Mouse (Mus musculus) granulocyte monocyte progenitor cell, adult 5-6 weeks (primary cell): ENCODE results near the gene Il9r. TPM values are rescaled to one million over a fixed set of nuclear protein-coding genes. Genes with fewer than 3 reads are reported as not detected.

Experiments
- ATAC-seq: replicated peaks from 2 replicates; pipeline ENCODE4 v1.8.0; 2016; ENCODE audit warnings: mild to moderate bottlenecking, moderate TSS enrichment, inconsistent platforms; ENCODE audit not compliant: poor library complexity, severe bottlenecking
- total RNA-seq, 2 experiments: library from RNA; stranded (forward) in 1 of 2; stranded (reverse) in 1 of 2; fragments of 200-712, 200-1000 nt in 1 of 2; fragments of >200 nt in 1 of 2; fragmentation: Nextera tagmentation in 1 of 2; gene quantifications; 2 replicates each; pipeline ENCODE4 v1.2.3; 2014 to 2017

Il9r gene
- total RNA-seq, 2 experiments from 2014 or later: not detected

DNA sequence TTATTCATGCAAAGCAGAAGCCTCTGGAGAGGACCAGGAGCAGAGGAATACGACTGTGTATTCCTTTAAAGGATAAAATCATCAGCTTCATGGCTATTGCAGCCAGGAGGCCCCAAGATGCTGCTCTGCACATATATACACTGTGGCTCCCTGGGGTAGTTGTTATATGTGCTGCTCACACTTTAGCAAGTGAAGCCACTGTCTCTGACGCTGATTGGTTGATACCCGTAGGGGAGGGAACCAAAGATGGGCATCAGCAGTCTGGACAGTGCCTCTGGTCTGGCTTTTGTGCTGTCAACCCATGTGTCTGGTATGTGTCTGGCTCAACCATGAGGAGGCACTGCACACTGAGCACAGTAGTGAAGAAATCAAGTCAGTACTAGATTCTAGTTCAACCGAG is 33.4 kb downstream of the Il9r start:
- ATAC-seq: no peak

DNA sequence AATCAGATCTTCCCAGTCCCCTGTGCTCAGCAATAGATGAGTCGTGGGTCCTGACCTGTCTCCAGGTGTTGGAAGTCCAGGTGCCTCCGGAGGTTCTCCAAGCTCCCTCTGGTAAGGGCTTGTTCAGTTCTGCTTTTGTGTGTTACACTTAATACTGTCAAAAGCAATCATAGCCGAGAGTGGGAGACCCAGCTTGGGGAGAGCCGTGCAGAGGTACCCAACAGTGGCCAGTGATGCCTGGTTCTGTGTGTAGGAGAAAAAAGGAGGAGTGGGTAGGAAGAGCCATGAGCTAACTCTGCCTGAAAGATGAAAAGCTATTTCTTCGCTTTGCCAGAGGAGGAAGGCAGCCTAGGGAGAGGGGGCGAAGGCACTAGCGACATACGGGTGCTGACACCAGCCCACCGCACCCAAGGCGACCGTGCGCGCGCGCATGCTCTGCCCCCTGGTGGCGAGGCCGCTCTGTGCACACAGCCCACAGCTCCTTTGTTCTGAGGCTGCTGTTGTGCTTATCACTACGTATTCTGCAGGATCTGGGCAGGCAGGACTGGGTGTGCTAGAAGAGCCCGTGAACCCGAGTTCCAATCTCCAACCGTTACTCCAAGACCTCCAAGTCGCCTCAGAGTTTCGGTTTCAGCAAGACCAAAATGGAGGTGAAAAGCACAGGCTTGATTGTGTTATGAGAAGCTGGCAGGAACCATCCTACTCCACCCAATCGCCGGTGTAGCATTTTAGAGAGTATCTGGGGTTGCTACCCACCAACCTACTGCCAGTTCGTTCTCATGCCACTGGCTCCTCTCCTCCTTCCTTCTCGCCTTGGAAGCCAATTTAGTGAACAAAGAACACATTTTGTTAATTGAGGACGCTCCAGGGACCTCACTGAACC is 37.9 kb downstream of the Il9r start:
- ATAC-seq: peak; percentile 98

DNA sequence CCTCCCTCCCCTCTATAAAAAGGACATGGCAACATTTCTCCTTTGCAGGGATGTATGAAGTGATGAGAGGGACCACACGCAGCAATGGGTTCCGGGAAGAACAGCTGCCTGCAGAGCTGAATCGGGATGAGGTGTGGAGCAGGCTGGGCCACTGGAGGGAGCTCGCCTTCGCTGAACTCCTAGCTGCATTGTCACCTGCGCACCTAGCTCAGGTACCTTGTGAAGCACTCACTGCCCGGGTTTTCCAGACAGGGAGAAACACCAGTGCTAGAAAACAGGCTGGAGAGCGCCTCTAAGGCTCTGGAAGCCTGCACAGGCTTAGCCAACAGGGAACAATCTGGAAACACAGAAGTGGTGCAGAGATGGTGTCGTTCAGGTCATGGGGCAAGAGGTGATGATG is 38.6 kb downstream of the Il9r start:
- no peak for ATAC-seq

DNA sequence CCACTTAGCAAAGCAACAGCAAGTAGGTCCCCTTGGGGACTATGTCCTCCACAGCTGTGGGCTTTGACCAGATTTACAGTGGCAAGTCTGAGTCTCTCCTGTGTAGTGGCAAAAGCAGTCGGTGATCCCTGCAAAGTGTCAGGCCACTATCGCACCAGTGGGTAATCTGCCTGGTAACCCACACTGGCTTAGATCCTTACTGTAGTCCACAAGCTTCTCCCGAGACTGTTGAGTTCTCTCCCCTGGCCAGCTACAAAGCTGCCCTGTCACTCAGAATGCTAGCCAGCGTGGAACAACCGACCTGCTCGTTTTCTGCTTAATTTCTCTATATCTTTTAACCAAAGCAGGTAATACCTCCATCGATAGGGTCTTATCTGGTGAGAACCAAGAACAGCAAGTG is 39.7 kb downstream of the Il9r start:
- ATAC-seq: no peak

DNA sequence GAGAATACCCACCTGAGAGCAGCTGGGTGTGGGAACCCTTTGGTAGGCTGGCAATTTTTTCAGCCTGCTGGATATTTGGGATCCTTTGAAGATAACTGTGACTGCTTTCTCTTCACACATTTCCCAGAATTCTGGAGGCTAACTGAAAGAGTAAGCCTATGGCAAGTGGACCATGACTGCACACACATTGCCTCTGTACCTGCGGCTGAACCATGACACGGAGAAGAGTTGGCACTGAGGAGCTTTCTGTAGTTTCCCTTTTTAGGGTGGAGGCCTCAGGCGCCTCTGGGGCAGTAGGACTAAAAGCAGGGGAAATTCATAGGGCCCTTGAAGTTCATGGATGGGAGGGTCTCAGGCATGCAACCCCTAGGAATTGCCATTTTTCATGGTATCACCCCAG is 40.9 kb downstream of the Il9r start:
- no peak for ATAC-seq

DNA sequence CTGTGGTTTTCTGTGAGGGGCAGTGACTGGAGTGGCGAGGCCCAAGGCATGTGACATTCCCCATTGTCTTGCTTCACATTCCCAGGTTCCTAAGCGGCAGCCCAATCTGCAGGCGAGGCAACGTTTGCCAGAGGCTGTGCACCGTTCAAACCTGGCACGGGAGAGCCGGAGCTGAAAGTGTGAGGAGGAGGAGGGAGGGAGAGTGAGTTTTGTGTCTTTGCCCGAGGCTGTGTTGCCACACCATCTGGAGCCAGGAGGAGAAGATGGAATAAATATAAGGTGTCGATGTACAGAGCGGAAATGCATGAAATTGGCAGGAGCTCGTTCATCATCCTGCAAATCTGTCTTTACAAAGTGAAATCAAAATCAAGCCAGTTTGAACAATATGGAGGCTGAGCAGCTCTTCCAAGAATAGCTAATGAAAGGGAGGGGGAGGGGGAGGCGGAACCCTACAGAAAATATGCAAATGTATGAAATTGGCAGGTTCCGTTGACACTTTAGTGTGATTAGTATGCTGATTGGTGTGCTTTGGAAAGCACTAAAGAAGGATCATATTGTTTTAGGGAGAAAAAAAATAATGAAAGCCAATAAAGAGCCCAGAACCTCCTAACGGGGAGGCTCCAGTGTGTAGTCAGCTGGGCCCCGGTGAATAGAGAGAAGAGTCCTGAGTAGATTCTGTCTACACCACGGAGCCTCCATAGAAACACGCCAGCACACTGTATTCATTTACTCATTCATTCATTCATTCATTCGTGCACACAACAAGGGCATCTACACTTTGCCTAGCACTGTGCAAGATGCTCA is 42.1 kb downstream of the Il9r start:
- ATAC-seq: no peak

DNA sequence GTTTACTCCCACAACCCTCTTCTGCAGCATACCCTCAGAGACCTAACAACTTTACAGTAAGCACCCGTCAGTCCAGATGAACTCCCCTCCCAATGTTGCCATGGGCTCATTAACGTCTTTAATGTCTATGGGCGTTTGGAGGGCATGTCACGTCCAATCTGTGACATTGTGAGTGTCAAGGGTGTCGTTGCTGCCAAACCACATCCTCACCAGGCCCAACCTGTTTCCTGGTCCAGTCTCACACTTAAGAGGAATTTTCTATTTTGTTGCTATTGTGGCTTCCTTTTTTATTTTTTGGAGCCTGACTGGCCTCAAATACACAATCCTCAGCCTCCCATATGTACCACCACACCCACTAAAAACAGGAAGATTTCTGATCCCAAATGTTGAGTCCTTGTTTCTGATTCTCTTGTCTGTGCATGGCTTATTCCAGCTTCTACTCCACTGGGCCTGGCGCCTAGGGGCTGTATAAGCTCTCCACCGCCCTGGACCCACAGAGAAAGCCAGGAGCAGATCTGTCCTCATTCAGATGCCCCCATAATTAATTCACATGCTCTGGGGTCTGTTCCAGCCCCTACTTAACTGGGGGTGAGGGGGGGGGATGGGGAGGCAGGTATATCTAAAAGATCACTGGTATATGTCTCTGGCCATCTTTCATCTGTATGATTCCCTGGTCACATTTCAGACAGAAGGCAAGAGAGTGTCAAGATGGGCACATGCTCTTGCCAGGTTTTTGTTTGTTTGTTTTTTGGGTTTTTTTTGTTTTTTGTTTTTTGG is 43.0 kb downstream of the Il9r start:
- peak; percentile 51; the same call in 1 of the 2 replicates for ATAC-seq

DNA sequence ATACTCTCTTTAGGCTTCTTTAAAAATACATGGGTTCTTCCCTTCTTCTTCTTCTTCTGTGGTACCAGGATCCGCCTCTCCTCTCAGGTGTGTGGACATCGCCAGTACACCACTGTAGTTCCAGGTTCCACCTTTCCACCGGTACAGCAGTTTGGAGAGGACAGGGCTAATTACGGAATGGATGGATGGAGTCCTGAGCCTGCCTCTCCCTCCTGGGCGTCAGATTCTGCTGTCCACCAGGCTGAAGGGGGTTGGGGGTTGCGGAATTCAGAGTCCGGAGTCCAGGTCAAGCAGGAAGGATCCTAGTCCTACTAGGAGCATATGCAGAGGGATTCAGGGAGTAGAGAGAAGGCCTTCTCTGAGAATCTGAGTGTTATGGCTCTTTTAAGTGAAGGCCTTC is 46.9 kb downstream of the Il9r start:
- ATAC-seq: no peak

DNA sequence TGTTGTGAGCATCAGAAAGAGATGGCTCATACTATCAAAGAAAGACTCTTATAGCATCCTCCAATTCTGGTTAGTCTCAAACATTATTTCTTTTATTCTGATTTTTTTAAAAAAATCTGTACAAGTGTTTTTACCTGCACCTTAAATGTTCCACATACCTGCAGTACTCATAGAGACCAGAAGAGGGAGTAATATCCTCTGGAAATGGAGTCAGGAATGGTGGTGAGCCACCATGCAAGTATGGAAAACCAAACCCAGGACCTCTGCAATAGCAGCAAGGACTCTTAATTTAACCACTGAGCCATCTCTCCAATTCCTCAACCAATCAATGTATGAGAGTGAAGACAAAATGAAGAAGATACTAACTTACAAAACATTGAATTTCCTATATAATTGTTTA is 47.3 kb downstream of the Il9r start:
- ATAC-seq: peak; percentile 49; the same call in 1 of the 2 replicates

DNA sequence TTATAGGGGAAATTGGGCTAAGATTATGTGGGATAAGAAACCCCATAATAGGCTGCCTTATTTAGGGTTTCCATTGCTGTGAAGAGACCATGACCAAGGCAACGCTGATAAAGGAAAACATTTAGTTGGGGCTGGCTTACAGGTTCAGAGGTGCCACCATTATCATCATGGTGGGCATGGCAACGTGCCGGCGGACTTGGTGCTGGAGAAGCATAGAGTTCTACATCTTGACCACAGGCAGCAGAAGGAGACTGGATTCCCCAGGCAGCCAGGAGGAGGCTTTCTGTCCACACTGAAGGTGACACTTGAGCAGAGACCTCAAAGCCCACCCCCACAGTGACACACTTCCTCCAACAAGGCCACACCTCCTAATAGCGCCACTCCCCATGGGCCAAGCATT is 48.8 kb downstream of the Il9r start:
- no peak for ATAC-seq

DNA sequence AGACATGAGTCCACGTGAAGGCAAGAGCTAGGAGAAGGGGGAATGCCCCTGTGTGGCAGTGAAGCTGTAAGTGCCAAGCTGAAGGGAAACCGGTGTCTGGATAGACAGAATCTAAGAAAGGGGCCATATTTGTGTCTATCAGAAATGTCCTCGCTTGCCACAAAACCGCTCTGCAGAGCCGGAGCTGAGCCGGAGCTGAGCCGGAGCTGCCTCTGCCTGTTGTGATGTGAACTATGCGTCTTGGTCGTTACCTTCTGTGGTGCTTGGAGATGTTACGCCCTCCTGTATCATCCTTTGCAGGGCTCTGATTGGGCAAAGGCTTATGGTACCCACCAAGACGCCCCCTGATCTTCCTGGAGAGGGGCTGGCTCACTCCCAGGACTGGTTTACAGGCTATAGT is 50.5 kb downstream of the Il9r start:
- ATAC-seq: no peak

DNA sequence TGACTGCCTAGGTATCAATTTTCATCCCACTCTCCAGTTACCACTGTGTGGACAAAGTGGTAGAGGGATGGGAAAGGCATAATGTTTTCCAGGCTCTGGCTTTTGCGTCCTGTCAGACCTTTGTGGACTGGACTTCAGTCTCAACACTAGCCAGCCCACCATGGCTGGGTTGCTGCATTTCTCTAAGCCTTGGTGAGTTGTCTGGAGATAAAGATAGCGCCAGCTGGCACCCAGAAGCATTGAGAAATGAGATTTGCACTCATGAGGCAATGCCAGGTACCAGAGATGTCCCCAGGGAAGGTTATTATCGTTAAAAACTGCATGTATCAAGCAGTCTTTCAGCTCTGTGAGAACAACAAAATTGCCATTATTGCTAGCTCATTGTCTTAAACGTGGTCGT is 57.3 kb downstream of the Il9r start:
- no peak for ATAC-seq

DNA sequence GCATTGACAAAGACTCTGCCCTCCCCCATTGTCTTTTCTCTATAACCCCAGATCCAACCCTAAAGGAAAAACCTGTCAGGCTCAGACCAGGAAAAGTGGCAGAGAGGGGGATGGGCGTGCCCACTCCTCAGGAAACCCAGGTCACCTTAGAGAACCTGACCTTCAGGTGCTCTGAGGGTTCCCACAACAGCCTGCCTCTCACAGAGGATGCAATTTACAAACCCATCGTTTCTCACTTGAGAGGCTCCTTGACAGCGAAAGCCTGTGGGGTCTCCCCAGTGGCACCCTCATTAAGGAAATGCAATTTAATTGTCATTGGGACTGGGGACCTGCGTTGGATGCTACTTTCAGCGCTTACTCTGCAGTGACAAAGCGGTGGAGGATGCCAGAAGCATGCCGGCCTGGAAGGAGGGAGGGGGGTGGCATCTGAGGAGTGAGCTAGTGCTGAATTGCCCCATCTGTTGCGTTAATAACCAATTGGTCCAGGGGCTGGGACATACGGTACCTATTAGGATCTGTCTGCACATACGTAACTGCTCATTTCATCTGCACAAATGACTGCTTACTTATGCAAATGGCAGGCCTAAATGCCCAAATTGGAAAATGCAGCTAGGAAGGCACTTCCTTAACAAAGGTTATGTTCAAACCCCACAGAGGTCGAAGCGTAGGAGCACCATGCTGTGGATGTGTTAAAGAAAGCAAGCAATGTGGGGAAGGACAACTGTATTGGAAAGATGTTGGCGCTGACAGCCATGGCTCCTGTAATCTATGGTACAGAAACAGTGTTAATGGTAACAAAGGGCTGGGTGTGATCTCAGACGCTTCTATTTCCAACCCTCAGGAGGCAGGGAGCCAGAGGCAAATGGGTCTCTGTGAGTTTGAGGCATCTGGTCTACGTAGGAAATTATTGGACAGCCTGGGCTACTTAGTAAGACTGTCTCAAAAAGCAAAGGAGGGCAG is 58.2 kb downstream of the Il9r start:
- no peak for ATAC-seq

DNA sequence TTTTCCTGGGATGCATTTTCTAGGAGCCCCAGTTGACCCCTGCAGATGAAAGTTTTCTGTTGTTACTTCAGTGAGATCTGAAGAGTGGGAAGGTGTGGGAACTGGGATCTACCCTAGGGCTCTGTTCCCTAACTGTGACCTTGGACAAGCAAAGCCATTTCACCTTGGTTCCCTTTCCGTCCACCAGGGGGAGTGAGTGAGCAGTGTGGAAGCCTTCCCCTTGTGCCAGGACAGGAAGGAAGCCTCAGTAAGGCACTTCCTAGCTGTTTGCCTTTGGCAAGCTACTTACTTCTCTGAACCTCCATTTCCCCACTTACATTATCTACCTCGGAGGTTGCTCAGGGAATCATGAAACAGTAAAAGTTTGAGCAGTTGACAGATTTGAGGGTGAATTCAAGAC is 59.0 kb downstream of the Il9r start:
- peak; percentile 95 for ATAC-seq

DNA sequence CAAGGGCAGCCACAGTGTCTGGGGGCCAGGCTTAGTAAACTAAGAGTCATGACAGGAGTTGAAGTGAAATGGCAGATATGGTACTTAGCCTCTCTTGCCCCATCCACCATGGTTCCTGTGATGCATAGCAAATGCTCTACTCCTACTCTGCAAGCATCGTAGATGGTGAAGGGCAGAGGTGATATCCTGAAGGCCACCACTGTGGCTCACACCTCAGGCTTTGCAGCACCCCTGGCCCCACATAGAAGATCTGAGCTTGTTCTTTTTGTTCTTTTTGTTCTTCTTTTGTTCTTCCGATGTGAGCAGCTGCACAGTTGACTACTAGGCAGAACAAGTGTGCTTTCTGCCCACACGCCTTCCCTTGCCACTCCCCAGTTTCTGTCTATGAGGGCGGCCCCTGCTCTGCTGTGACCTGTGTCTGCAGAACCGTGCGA is 60.5 kb downstream of the Il9r start:
- ATAC-seq: no peak

DNA sequence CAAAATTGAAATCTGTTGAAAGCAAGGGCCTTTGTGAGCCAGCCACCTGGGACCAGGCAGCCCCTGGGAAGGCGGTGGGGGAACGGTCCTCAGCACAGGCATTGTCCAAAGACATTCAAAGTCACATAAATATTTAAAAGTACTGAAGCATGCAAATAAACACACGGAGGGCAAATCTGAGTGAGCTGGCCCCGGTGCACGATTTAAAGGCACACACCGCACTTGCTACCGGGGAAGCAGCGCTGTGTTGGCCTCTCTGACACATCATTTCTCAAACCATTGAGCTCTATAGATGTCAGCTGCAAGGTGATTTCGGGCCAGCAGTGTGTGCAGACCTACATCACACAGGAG is 61.5 kb downstream of the Il9r start:
- ATAC-seq: no peak

DNA sequence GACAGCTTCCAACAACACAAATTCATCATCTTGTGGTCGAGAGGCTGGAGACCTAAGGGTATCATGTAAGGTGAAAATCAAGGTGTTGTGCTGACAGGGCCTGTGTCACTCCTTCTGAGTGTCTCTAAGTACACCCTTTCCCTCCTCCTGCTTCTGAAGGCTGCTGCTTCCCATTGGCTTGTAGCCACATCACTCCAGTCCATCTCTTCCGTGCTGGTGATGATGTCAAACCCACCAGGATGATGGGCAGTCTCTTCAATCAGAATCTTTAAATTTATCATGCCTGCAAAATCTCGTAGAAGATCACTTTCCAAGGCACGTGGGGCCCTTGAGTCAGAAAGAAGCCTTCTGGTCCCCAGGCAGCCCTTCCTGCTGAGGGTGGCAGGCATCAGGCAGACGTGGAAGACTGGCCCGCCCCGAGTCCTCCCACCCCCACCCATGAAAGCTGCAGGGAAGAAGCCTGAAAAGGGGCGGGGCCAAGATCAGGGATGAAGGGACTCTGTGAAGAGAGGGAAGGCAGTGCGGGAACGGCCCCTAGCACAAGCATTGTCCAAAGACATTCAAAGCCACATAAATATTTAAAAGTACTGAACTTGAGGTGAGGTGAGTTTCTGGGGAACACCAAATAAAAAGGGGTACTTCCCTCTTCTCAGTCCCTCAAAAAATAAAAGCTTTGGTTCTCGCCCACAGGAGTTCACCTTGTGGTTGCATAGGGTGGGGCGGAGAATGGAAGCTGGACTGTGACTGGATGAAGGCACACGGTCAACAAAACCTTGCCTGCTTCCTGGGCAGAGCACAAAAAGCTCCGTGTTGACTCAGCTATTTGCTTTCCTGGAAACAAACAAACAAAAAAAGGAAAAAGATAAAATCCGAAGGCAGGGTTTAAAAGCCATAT is 62.1 kb downstream of the Il9r start:
- peak; percentile 18; the same call in 1 of the 2 replicates for ATAC-seq
